Mouse (Mus musculus): ENCODE data around the gene Abhd18. TPM values are rescaled to one million over a fixed set of nuclear protein-coding genes. Genes with fewer than 3 reads are reported as not detected.
"Not testable (repeated sequence)": the region's sequence is repeated elsewhere in the genome, so short reads cannot be mapped to it uniquely, and the experiment has no call there.

The Abhd18 gene
- polyA plus RNA-seq, 1 experiment, result 5.5 TPM

DNA sequence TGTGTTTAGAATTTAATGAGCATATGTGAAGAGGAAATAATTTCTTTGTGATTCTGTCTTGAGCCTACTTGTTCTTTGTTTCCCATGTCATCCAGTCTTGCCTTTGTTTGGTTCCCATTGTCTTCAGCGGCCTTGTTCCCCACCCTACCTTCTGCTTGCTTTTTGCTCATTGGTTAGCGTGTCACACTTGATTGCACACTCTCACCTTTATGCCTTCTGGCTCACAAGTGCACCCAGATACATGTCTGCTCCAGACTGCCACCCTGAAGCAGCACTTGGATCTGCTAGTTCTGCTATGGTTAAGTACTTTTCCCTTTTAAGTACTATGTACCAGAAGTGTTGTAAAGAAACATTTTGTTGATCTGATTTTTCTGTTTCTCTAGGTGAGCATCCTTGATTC, 36.9 kb upstream of the Abhd18 start:
- H3K4me1 ChIP-seq (ENCODE audit: control insufficient read depth, insufficient read depth, low read length), result no peaks in the 10 kb centered on the region
- no peaks in the 10 kb centered on the region for H3K27me3 ChIP-seq (replicated peaks; ENCODE audit: control insufficient read depth, insufficient read depth, low read length)
- no peak for TF ChIP-seq CTCF (conservative IDR thresholded peaks at IDR 0.05; ENCODE audit: insufficient read depth, insufficient read length, low read depth, low read length)
- no peak for TF ChIP-seq POLR2A (IDR thresholded peaks at IDR 0.05; ENCODE audit: low read depth, low read length)
- no peak overlapping the region for H3K4me3 ChIP-seq (ENCODE audit: insufficient read depth, low read depth, low read length)
- WGBS, result 72% methylated on average over 2 of the region's 2 CpGs
- DNase-seq, result no peak
- no peak overlapping the region for H3K27ac ChIP-seq (ENCODE audit: insufficient read depth, low read depth, low read length)
- H3K36me3 ChIP-seq (ENCODE audit: control insufficient read depth, insufficient read depth, low read length), result no peaks in the 10 kb centered on the region

DNA sequence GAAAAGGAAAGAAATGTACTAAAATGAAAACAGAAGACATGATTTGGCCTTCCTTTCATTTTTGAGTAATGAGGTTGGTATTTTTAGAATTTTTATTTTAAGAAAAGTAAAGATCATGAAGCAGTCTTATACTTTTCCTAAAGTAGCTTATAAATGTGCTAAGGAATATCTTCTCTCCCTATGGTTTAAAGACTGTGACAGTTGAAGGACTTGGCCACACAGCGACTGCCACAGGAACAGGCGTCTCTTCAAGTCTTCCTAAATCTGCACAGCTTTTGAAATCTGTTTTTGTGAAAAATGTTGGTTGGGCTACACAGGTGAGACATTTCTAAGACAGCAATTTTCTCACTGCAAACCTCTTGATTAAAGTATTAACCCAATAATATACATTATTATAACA, 33.5 kb upstream of the Abhd18 start:
- TF ChIP-seq CTCF (conservative IDR thresholded peaks at IDR 0.05; ENCODE audit: insufficient read depth, insufficient read length, low read depth, low read length) (no peak), POLR2A (IDR thresholded peaks at IDR 0.05; ENCODE audit: low read depth, low read length) (no peak)
- 94% methylated on average over 2 of the region's 2 CpGs for WGBS
- Histone ChIP-seq H3K4me1 (ENCODE audit: control insufficient read depth, insufficient read depth, low read length) (no peaks in the 10 kb centered on the region), H3K4me3 (ENCODE audit: insufficient read depth, low read depth, low read length) (no peak overlapping the region), H3K36me3 (ENCODE audit: control insufficient read depth, insufficient read depth, low read length) (no peaks in the 10 kb centered on the region; the same call in 1 of the 2 replicates), H3K27ac (ENCODE audit: insufficient read depth, low read depth, low read length) (no peak overlapping the region), H3K27me3 (replicated peaks; ENCODE audit: control insufficient read depth, insufficient read depth, low read length) (no peaks in the 10 kb centered on the region)
- DNase-seq, result no peak

DNA sequence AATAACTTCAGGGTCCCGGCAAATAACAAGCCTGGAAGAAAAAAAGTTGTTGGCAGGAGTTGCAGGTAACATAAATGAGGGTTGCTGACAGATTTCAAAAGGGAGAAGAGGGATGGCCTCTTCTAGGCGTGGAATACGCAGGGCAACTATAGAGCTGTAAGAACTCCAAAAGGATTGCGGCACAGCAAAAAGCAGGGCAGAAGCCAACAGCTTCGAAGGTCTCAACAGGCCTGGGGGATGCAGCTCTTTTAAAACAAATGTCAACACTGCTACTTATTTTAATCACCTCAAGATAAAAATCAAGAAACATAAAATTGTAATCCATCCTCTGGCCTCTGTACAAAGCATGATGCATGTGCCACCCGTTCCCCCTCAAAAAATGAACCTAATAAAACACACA, 1.2 kb upstream of the Abhd18 start:
- not testable (repeated sequence) for H3K27me3 ChIP-seq (replicated peaks; ENCODE audit: control insufficient read depth, insufficient read depth, low read length); DNase-seq; H3K4me1 ChIP-seq (ENCODE audit: control insufficient read depth, insufficient read depth, low read length); H3K36me3 ChIP-seq (ENCODE audit: control insufficient read depth, insufficient read depth, low read length); H3K27ac ChIP-seq (ENCODE audit: insufficient read depth, low read depth, low read length); H3K4me3 ChIP-seq (ENCODE audit: insufficient read depth, low read depth, low read length)
- 64% methylated on average over 6 of the region's 6 CpGs for WGBS

DNA sequence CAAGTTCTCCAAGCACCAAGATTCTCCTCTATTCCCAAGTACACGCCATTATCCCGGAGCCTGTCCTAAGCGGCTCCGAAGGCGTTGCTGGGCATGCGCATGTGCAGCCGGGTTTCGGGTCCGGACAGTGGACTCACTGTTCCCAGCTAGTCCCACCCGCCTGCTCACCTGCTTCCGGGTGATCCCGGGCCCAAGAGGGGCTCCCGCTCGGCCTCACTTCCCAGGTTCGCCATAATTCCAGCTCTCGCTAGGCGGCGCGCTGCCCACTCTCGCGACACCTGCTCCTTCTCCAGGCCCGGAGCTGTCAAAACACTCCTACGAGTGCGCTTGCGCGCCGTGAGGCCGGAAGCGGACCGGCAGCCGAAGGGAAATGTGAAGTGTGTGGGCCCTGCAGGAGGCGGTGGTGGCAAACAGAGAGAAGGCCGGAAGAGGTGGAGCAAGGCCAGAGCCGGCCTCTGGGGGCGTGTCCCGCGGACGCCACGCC, 255 bp upstream of the Abhd18 start, which contains the start of gene Mfsd8:
TSS of gene Mfsd8 (minus strand) at position 414 of the 484 bp plus-strand sequence.
- Histone ChIP-seq H3K27ac (ENCODE audit: insufficient read depth, low read depth, low read length) (peak within 1 kb of the TSS; percentile 76), H3K4me3 (ENCODE audit: insufficient read depth, low read depth, low read length) (peak within 1 kb of the TSS; percentile 77)
- under 1% methylated on average over 38 of the region's 39 CpGs for WGBS
- peak; percentile 45; the same call in 1 of the 2 replicates for TF ChIP-seq CTCF (conservative IDR thresholded peaks at IDR 0.05; ENCODE audit: insufficient read depth, insufficient read length, low read depth, low read length)
- DNase-seq, result peak; percentile 99
- not testable (repeated sequence) for H3K27me3 ChIP-seq (replicated peaks; ENCODE audit: control insufficient read depth, insufficient read depth, low read length); H3K36me3 ChIP-seq (ENCODE audit: control insufficient read depth, insufficient read depth, low read length); H3K4me1 ChIP-seq (ENCODE audit: control insufficient read depth, insufficient read depth, low read length)

DNA sequence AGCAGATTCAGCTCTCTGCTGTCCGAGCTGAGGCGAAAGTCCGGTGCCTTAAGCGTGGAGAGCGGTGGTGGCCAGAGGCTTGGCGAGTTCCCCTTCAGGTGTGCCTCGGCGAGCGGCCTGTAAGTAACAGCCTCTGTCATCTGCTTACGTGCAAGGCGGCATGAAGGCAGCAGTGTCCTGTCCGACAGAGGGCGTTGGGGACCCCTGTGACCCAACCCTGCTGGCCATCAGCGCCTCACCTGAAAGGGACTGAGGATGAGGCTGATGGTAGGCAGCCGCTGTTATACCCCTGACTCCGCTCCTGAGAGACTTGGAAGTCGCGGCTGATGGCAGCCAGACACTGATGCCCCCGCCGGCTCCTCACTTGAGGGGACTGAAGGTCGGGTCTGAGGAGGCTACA, 248 bp downstream of the Abhd18 start:
- H3K27me3 ChIP-seq (replicated peaks; ENCODE audit: control insufficient read depth, insufficient read depth, low read length); H3K36me3 ChIP-seq (ENCODE audit: control insufficient read depth, insufficient read depth, low read length); H3K4me1 ChIP-seq (ENCODE audit: control insufficient read depth, insufficient read depth, low read length): not testable (repeated sequence)
- TF ChIP-seq CTCF (conservative IDR thresholded peaks at IDR 0.05; ENCODE audit: insufficient read depth, insufficient read length, low read depth, low read length), result peak; percentile 37
- peak overlapping the region; percentile 77 for H3K4me3 ChIP-seq (ENCODE audit: insufficient read depth, low read depth, low read length)
- DNase-seq, result peak; percentile 65
- peak overlapping the region; percentile 57 for H3K27ac ChIP-seq (ENCODE audit: insufficient read depth, low read depth, low read length)
- WGBS, result under 1% methylated on average over 18 of the region's 21 CpGs

DNA sequence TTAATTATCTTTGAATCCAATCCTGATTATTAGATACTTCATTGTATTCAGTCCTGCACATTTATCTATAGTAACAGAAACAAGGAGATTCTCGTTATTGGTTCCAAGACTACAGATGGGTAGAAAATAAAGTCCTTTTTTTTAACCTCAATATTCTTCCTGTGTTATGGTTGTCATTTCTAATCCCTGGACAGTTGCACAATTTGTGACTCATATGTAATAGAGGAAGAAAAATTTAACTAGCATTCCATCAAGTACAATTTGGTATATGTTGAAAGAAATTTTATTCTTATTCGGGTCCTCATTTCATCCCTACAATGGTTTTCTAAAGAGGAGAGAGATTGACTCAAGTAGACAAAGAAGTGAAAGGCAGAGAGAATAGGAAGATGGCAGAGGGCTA, 1.2 kb downstream of the Abhd18 start:
- H3K36me3 ChIP-seq (ENCODE audit: control insufficient read depth, insufficient read depth, low read length); H3K27me3 ChIP-seq (replicated peaks; ENCODE audit: control insufficient read depth, insufficient read depth, low read length); DNase-seq; H3K27ac ChIP-seq (ENCODE audit: insufficient read depth, low read depth, low read length); H3K4me1 ChIP-seq (ENCODE audit: control insufficient read depth, insufficient read depth, low read length); H3K4me3 ChIP-seq (ENCODE audit: insufficient read depth, low read depth, low read length): not testable (repeated sequence)
- 92% methylated on average over 2 of the region's 2 CpGs for WGBS

DNA sequence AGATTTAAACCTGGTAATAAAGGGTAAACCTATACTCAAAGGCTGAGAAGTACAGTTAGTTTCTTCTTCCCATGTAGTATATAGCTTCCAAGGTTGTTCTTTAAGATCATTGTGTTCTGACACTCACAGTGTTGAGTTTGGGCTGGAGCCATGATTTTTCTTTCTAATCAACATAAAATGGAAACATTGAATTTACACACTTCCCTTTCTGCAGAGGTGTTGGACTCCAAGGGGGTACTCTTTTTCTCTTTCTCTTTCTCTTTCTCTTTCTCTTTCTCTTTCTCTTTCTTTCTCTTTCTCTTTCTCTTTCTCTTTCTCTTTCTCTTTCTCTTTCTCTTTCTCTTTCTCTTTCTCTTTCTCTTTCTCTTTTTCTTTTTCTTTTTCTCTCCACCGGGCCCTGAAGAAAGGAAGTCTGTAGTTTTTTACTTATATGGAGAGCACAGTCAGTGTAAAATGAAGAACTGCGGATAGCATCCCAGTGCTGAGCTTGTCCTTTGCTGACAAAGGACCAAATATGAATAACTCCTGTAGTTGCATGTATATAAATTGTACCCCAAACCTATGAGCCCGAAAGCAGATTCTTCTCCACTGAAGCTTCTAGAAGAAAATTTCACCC, 6.5 kb downstream of the Abhd18 start:
- not testable (repeated sequence) for H3K36me3 ChIP-seq (ENCODE audit: control insufficient read depth, insufficient read depth, low read length); DNase-seq; H3K4me1 ChIP-seq (ENCODE audit: control insufficient read depth, insufficient read depth, low read length); H3K4me3 ChIP-seq (ENCODE audit: insufficient read depth, low read depth, low read length); H3K27me3 ChIP-seq (replicated peaks; ENCODE audit: control insufficient read depth, insufficient read depth, low read length); H3K27ac ChIP-seq (ENCODE audit: insufficient read depth, low read depth, low read length)
- WGBS, result 94% methylated on average over 3 of the region's 3 CpGs

DNA sequence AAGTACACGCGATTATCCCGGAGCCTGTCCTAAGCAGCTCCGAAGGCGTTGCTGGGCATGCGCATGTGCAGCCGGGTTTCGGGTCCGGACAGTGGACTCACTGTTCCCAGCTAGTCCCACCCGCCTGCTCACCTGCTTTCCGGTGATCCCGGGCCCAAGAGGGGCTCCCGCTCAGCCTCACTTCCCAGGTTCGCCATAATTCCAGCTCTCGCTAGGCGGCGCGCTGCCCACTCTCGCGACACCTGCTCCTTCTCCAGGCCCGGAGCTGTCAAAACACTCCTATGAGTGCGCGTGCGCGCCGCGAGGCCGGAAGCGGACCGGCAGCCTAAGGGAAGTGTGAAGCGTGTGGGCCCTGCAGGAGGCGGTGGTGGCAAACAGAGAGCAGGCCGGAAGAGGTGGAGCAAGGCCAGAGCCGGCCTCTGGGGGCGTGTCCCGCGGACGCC, 47.1 kb downstream of the Abhd18 start:
- under 1% methylated on average over 38 of the region's 38 CpGs for WGBS
- not testable (repeated sequence) for H3K36me3 ChIP-seq (ENCODE audit: control insufficient read depth, insufficient read depth, low read length); H3K27me3 ChIP-seq (replicated peaks; ENCODE audit: control insufficient read depth, insufficient read depth, low read length); H3K4me1 ChIP-seq (ENCODE audit: control insufficient read depth, insufficient read depth, low read length)
- Histone ChIP-seq H3K27ac (ENCODE audit: insufficient read depth, low read depth, low read length) (peak overlapping the region; percentile 12; the same call in 1 of the 2 replicates), H3K4me3 (ENCODE audit: insufficient read depth, low read depth, low read length) (peak overlapping the region; percentile 58)
- TF ChIP-seq CTCF (conservative IDR thresholded peaks at IDR 0.05; ENCODE audit: insufficient read depth, insufficient read length, low read depth, low read length), result peak; percentile 59
- DNase-seq, result peak; percentile 100

DNA sequence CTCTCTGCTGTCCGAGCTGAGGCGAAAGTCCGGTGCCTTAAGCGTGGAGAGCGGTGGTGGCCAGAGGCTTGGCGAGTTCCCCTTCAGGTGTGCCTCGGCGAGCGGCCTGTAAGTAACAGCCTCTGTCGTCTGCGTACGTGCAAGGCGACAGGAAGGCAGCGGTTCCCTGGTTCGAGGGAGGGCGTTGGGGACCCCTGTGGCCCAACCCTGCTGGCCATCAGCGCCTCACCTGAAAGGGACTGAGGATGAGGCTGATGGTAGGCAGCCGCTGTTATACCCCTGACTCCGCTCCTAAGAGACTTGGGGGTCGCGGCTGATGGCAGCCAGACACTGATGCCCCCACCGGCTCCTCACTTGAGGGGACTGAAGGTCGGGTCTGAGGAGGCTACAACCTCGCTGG, 47.6 kb downstream of the Abhd18 start:
- H3K4me1 ChIP-seq (ENCODE audit: control insufficient read depth, insufficient read depth, low read length); H3K27me3 ChIP-seq (replicated peaks; ENCODE audit: control insufficient read depth, insufficient read depth, low read length); DNase-seq; H3K36me3 ChIP-seq (ENCODE audit: control insufficient read depth, insufficient read depth, low read length): not testable (repeated sequence)
- Histone ChIP-seq H3K27ac (ENCODE audit: insufficient read depth, low read depth, low read length) (peak overlapping the region; percentile 75), H3K4me3 (ENCODE audit: insufficient read depth, low read depth, low read length) (peak overlapping the region; percentile 94)
- 1% methylated on average over 21 of the region's 24 CpGs for WGBS

DNA sequence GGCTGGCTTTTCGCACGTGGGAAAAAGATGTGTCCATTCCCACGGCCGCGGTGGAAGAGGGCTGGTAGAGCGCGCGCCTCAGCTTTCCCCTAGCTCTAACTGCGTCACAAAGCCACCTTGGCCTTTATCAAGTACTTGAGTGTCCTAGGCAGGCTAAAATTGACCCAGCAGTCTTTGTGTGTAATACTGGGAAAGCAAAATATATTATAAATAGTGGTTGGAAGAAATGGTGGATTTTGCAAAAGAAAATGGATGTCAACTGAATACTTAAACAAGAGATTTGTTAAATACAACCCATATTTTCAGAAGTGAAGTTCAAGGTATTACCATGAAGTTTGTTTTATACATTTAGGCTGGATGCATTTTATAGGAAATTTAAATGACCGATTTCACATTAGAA, 55.7 kb downstream of the Abhd18 start, which contains the start of gene 1700034I23Rik:
TSS of gene 1700034I23Rik (minus strand) at position 101 of the 400 bp plus-strand sequence.
- 100% methylated on average over 8 of the region's 10 CpGs for WGBS
- H3K27me3 ChIP-seq (replicated peaks; ENCODE audit: control insufficient read depth, insufficient read depth, low read length); H3K4me1 ChIP-seq (ENCODE audit: control insufficient read depth, insufficient read depth, low read length); H3K36me3 ChIP-seq (ENCODE audit: control insufficient read depth, insufficient read depth, low read length); DNase-seq; H3K27ac ChIP-seq (ENCODE audit: insufficient read depth, low read depth, low read length); H3K4me3 ChIP-seq (ENCODE audit: insufficient read depth, low read depth, low read length): not testable (repeated sequence)
